Mouse (Mus musculus) kidney, postnatal 0 days (tissue): ENCODE results near the gene Atxn7l1. TPM values are rescaled to one million over a fixed set of nuclear protein-coding genes. Genes with fewer than 3 reads are reported as not detected.

ENCODE experiments used
- ATAC-seq: fragments of 200-750 bp; cut with Nextera tagmentation; replicated peaks from 2 replicates; pipeline ENCODE4 v1.8.0; 2017; ENCODE audit warnings: low read depth, moderate number of reproducible peaks, moderate TSS enrichment, moderate library complexity; ENCODE audit not compliant: low FRiP score
- DNase-seq: peaks from one replicate; pipeline ENCODE4 v3.0.0-alpha.2; 2016; ENCODE audit warnings: low spot score
- H3K27ac ChIP-seq: fragments of 300-500 bp; sonication (generic); 2 replicates; pipeline ENCODE4 v1.5.1; 2014; ENCODE audit warnings: mild to moderate bottlenecking
- H3K27me3 ChIP-seq: fragments of 300-500 bp; sonication (generic); 2 replicates; pipeline ENCODE4 v1.6.1; 2014; ENCODE audit warnings: low read length, mixed read lengths; ENCODE audit not compliant: insufficient read depth
- H3K36me3 ChIP-seq: fragments of 300-500 bp; sonication (generic); 2 replicates; pipeline ENCODE4 v1.6.1; 2014; ENCODE audit warnings: low read length, mixed read lengths; ENCODE audit not compliant: insufficient read depth
- H3K4me1 ChIP-seq: fragments of 300-500 bp; sonication (generic); replicated peaks from 2 replicates; pipeline ENCODE4 v1.6.1; 2014; ENCODE audit warnings: antibody characterized with exemption, low read length, mixed read lengths; ENCODE audit not compliant: insufficient read depth
- H3K4me2 ChIP-seq: fragments of 300-500 bp; sonication (generic); 2 replicates; pipeline ENCODE4 v1.6.1; 2014; ENCODE audit warnings: mild to moderate bottlenecking, low read length, moderate library complexity, mixed read lengths
- H3K4me3 ChIP-seq: fragments of 300-500 bp; sonication (generic); replicated peaks from 2 replicates; pipeline ENCODE4 v1.5.1; 2014; ENCODE audit warnings: low read depth, low read length
- H3K9ac ChIP-seq: fragments of 300-500 bp; sonication (generic); 2 replicates; pipeline ENCODE4 v1.6.1; 2014; ENCODE audit warnings: low read depth, low read length
- H3K9me3 ChIP-seq: fragments of 300-500 bp; sonication (generic); replicated peaks from 2 replicates; pipeline ENCODE4 v1.6.1; 2016; ENCODE audit warnings: low read length, inconsistent platforms, mixed read lengths
- CTCF ChIP-seq: IDR thresholded peaks from 2 replicates; pipeline ENCODE4 v1.5.1; 2016; ENCODE audit warnings: antibody characterized with exemption, low read depth, mild to moderate bottlenecking, moderate library complexity
- WGBS: fragments of 180-500 bp; shearing (Covaris S2); extraction: QIAGEN DNeasy Blood & Tissue Kit; methylation state at CpG from one replicate; pipeline ENCODE4 v1.1.7; 2014; 5-methylcytosine and 5-hydroxymethylcytosine counted together
- polyA plus RNA-seq: library from polyadenylated mRNA; unstranded; fragments of >200 nt; fragmentation: Nextera tagmentation; extraction: Ambion mirVana; gene quantifications from 2 replicates; pipeline ENCODE4 v1.2.1, GENCODE M21; 2015

Atxn7l1 gene
- polyA plus RNA-seq, 1 experiment from 2014 or later: 9.3 TPM

DNA sequence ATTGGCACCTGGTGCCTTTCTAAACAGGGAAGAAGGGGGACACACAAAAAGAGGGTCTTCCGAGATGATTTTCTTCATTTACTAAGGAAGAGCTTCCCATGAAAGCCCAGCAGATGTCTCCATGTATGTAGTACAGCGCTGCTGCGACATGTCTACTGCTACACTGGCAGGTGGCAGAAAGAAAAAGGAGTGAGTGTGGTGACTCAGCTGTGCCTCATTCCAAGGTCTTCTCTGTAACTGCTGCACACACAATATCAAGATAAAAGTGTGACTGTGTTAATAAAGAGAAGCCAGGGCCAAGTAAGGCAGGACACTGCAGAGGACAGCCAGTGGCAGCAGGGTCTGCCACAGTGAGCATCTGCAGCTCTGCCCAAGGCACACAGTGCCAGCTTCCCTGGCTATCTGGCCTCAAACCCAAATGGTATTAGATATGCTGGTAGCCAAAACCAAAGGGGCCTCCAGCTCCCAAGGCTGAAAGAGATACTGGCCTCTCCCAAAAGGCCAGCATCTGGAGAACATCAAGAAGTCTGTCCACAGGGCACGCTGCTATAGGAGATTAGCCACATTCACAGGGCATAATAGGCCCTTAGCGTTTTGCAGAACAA lies 212.5 kb downstream of the Atxn7l1 start:
- ATAC-seq: no peak
- no peak overlapping the region for H3K27ac ChIP-seq
- no peak overlapping the region for H3K9ac ChIP-seq
- no peaks in the 10 kb centered on the region for H3K27me3 ChIP-seq
- no peaks in the 10 kb centered on the region for H3K4me1 ChIP-seq
- TF ChIP-seq CTCF: no peak
- 0 out of 2 replicates have a peak, but pooled peaks cover 7% of the 10 kb centered on the region for H3K36me3 ChIP-seq
- H3K4me3 ChIP-seq: no peak overlapping the region
- no peak for DNase-seq
- no peaks in the 10 kb centered on the region for H3K9me3 ChIP-seq
- 91% methylated on average over 5 of the region's 5 CpGs for WGBS
- no peak overlapping the region for H3K4me2 ChIP-seq

DNA sequence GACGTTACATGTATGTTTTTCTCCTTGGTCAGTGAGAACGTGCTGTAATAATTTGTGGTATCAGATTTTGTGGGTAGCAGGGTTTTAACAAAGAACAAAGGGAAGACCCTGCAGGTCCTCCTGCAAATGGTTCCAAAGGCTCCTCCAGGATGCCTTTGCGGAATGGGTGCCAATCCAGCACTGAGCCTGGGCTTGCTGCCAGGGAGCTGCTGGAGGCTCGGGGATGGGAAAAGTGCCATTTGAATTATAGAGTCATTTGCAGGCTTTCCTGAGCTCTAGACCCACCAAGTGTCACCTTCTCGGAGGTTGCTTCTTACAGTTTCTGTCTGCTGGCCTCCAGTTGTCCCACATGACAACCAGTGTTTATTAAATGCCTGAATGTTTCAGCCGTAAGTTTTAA lies 213.2 kb downstream of the Atxn7l1 start:
- Histone ChIP-seq H3K4me1 (no peaks in the 10 kb centered on the region), H3K27ac (no peak overlapping the region), H3K4me2 (no peak overlapping the region), H3K27me3 (no peaks in the 10 kb centered on the region), H3K4me3 (no peak overlapping the region), H3K9me3 (no peaks in the 10 kb centered on the region), H3K9ac (no peak overlapping the region), H3K36me3 (0 out of 2 replicates have a peak, but pooled peaks cover 7% of the 10 kb centered on the region)
- TF ChIP-seq CTCF: no peak
- ATAC-seq: no peak
- WGBS: 60% methylated on average over 6 of the region's 6 CpGs
- DNase-seq: no peak

DNA sequence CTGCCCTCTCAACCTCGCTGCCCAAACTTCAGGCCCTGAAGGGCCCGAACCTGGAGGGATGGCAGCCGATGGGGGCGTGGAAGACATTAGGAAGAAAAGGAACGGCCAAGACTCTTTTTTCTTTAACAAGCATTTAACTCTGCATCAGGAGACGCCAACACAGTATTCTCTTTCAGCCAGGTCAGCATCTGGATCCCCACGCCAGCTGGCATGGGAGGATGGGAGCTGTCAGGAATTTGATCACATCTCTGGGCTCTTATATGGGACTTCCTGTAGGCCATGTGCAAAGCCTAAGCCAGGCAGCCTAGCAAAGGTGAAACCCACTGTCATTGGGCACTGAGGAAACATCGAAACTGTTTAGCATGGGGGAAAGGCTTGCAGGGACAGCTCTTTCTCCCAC lies 217.0 kb downstream of the Atxn7l1 start:
- Histone ChIP-seq H3K4me2 (no peak overlapping the region), H3K4me3 (no peak overlapping the region), H3K9ac (no peak overlapping the region), H3K27ac (no peak overlapping the region), H3K4me1 (no peaks in the 10 kb centered on the region), H3K36me3 (0 out of 2 replicates have a peak, but pooled peaks cover 8% of the 10 kb centered on the region), H3K9me3 (no peaks in the 10 kb centered on the region), H3K27me3 (no peaks in the 10 kb centered on the region)
- no peak for TF ChIP-seq CTCF
- WGBS: 63% methylated on average over 8 of the region's 8 CpGs
- ATAC-seq: no peak
- peak; percentile 27 for DNase-seq

DNA sequence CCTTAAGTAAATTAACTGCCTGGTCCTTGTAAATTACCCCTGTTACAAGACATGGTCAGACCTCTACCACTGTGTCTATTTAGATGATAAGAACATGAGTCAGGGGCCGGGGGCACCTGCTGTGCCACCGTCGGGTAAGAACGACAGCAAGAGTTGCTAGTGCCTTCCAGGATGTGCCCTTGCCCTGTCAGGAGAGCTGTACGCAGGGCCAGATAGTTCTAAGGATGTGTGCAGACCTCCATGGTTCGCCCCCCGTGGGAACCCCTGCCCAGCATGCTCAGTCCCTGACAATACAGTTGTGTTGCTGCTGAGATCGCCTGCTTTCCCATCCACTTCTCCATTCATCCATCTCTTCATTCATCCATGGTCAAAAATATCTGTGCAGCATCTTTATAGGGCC lies 217.6 kb downstream of the Atxn7l1 start:
- H3K4me3 ChIP-seq: no peak overlapping the region
- ATAC-seq: no peak
- no peak overlapping the region for H3K9ac ChIP-seq
- no peak overlapping the region for H3K4me2 ChIP-seq
- no peaks in the 10 kb centered on the region for H3K9me3 ChIP-seq
- TF ChIP-seq CTCF: no peak
- H3K36me3 ChIP-seq: 0 out of 2 replicates have a peak, but pooled peaks cover 6% of the 10 kb centered on the region
- no peak for DNase-seq
- WGBS: 85% methylated on average over 8 of the region's 8 CpGs
- no peak overlapping the region for H3K27ac ChIP-seq
- no peaks in the 10 kb centered on the region for H3K27me3 ChIP-seq
- no peaks in the 10 kb centered on the region for H3K4me1 ChIP-seq

DNA sequence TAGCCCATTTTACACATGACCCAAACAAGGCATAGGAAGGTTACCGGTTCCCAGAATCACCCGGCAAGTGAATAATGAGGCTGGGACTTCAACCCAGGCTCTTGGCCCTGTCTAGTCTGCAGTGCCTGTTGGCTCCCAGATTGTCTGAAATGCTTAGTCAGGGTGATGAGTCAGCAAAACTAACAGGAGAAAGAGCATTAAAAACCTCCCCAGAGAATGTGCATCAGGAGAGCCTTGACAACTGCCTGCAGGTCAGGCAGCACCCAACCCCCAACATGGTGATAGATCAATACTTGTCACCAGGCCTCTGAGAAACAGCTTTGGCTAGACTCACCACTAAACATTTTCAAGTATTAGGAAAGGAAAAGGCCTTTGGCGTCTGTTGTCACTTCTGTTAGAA lies 222.1 kb downstream of the Atxn7l1 start:
- no peak overlapping the region for H3K4me3 ChIP-seq
- no peaks in the 10 kb centered on the region for H3K9me3 ChIP-seq
- H3K27me3 ChIP-seq: no peaks in the 10 kb centered on the region
- ATAC-seq: no peak
- H3K9ac ChIP-seq: no peak overlapping the region
- TF ChIP-seq CTCF: no peak
- H3K4me2 ChIP-seq: no peak overlapping the region
- DNase-seq: no peak
- H3K4me1 ChIP-seq: no peaks in the 10 kb centered on the region
- H3K36me3 ChIP-seq: 0 out of 2 replicates have a peak, but pooled peaks cover 6% of the 10 kb centered on the region
- H3K27ac ChIP-seq: no peak overlapping the region
- 89% methylated on average over 3 of the region's 3 CpGs for WGBS

DNA sequence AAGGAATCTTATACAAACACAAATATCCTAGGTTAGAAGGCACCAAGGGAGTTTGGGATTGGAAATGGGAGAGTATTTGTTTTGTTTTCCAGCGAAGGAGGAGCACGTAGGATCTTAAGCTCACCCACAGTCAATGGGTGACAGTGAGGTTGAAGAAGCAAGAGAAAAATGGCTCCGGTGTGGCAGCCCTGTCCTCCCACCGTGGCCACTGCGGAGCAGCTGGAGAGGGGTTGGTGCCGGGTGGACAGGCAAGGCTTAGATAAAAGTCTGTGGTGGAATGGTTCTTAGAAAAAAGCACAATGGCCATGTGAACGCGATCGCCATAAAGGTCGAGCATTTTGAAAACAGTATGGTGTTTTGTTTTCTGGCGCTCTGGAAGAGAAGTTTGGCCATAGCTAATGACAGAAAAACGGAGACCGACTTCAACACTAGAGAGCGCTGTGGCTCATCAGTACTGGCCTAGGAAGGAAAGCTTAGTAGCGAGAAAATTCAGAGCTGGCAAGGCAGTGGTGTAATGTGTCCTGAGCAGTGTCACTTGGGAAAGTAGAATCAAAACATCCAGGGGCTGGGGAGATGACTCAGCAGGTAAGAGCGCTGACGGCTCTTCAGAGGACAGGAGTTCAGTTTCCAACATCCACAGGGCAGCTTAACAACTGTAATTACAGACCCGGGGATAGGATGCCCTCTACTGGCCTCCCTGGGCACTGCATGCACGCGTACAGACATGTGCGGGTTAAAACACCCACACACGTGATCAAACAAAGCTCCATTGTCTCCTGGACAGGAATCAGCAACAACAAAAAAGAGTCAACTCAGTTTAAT lies 232.3 kb downstream of the Atxn7l1 start:
- H3K27me3 ChIP-seq: no peaks in the 10 kb centered on the region
- WGBS: 17% methylated on average over 22 of the region's 22 CpGs
- no peaks in the 10 kb centered on the region for H3K4me1 ChIP-seq
- H3K4me3 ChIP-seq: 0 out of 2 replicates have a peak overlapping the region, but pooled peaks have one; percentile 6
- peak overlapping the region; percentile 45 for H3K4me2 ChIP-seq
- no peaks in the 10 kb centered on the region for H3K36me3 ChIP-seq
- no peak overlapping the region for H3K9ac ChIP-seq
- H3K9me3 ChIP-seq: no peaks in the 10 kb centered on the region
- DNase-seq: peak; percentile 92
- ATAC-seq: peak; percentile 94
- TF ChIP-seq CTCF: peak; percentile 90
- no peak overlapping the region for H3K27ac ChIP-seq
